Mouse (Mus musculus) mesoderm, embryonic 11.5 days (tissue): ENCODE results near the gene Jkamp.
"Not testable (repeated sequence)": the region's sequence is repeated elsewhere in the genome, so short reads cannot be mapped to it uniquely, and the experiment has no call there.

Source experiments
- DNase-seq: peaks from one replicate; pipeline ENCODE4 v3.0.0-alpha.2; 2012; ENCODE audit warnings: low read depth, low spot score

Jkamp gene

GRCm38 (mm10) chr12:72085329-72086165 is at the start of gene Jkamp, which contains the start of gene L3hypdh:
Gene Jkamp, plus strand, starts transcription at chr12:72085589.
Gene L3hypdh, minus strand, starts transcription at chr12:72085439.
- peak; percentile 100 for DNase-seq

- DNase-seq, result no peak
Observed at GRCm38 (mm10) chr12:72036097-72036661, 49.2 kb upstream of the Jkamp start.

- no peak for DNase-seq
Observed at GRCm38 (mm10) chr12:72037049-72037448, 48.3 kb upstream of the Jkamp start.

GRCm38 (mm10) chr12:72038866-72039265 is 46.5 kb upstream of the Jkamp start:
- no peak for DNase-seq

- DNase-seq, result no peak
Observed at GRCm38 (mm10) chr12:72039501-72039900, 45.9 kb upstream of the Jkamp start.

- no peak for DNase-seq
Observed at GRCm38 (mm10) chr12:72041238-72041637, 44.2 kb upstream of the Jkamp start.

GRCm38 (mm10) chr12:72047513-72047912 is 37.9 kb upstream of the Jkamp start:
- no peak for DNase-seq

GRCm38 (mm10) chr12:72050156-72050555 is 35.2 kb upstream of the Jkamp start:
- not testable (repeated sequence) for DNase-seq

GRCm38 (mm10) chr12:72050821-72051220 is 34.6 kb upstream of the Jkamp start:
- DNase-seq, result no peak

GRCm38 (mm10) chr12:72052571-72052970 is 32.8 kb upstream of the Jkamp start:
- no peak for DNase-seq

GRCm38 (mm10) chr12:72053303-72053702 is 32.1 kb upstream of the Jkamp start:
- DNase-seq, result peak; percentile 47

GRCm38 (mm10) chr12:72053851-72054250 is 31.5 kb upstream of the Jkamp start:
- DNase-seq, result no peak

- no peak for DNase-seq
Observed at GRCm38 (mm10) chr12:72057780-72058179, 27.6 kb upstream of the Jkamp start.

- no peak for DNase-seq
Observed at GRCm38 (mm10) chr12:72069626-72070326, 15.6 kb upstream of the Jkamp start.

- peak; percentile 89 for DNase-seq
Observed at GRCm38 (mm10) chr12:72070327-72071269, 14.8 kb upstream of the Jkamp start, which contains the start of gene Gpr135. Gene Gpr135, minus strand, starts transcription at chr12:72071125.

GRCm38 (mm10) chr12:72078248-72078647 is 7.1 kb upstream of the Jkamp start:
- no peak for DNase-seq

- DNase-seq, result no peak
Observed at GRCm38 (mm10) chr12:72081961-72082360, 3.4 kb upstream of the Jkamp start.

- DNase-seq, result no peak
Observed at GRCm38 (mm10) chr12:72082370-72082769, 3.0 kb upstream of the Jkamp start.

GRCm38 (mm10) chr12:72083265-72083664 is 2.1 kb upstream of the Jkamp start:
- no peak for DNase-seq

GRCm38 (mm10) chr12:72084261-72085023 is 947 bp upstream of the Jkamp start:
- peak; percentile 51 for DNase-seq

- no peak for DNase-seq
Observed at GRCm38 (mm10) chr12:72085024-72085328, 413 bp upstream of the Jkamp start.
